ENCODE assay signal across 25 mouse cellular contexts in the genomic region with DNA sequence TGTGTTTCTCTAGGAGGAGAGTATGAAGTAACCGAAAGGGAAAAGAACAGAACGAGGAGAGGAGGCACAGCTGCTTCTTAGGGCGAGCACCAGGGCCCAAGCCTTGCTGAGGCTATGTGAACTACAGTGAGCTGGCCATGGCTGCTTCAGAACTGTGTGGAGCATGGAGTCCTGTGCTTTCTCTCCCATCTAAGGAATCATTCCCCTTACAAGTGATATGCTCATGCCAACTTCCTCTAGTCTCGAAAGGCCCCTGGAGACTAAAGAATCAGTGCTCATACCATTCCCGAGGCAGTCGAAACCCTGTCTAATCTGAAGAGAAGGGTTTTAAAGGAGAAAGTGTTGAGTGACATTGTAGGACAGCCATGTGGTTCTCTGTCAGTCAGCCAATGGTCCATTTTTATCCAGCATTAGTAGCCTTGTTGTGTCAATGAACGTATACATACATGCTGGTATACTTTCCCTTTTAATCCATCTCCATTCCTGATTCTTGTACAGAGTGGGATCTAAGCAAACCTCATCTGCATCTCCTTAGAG. TPM values are rescaled to one million over a fixed set of nuclear protein-coding genes. Genes with fewer than 3 reads are reported as not detected.
"Had no signal": no experiment of that assay in that cellular context is flagged by ENCODE, and none has a peak within 500 bp of the region (broad histone marks: within the 10 kb centered on the region; RNA-seq: fewer than 3 reads in every experiment).

No protein-coding gene starts in this region.

- H3K4me2 ChIP-seq: limb, embryonic 13.5 days; liver, embryonic 12.5 days; liver, embryonic 15.5 days; lung, embryonic 15.5 days; midbrain, embryonic 15.5 days; neural tube, embryonic 12.5 days; neural tube, embryonic 15.5 days had no signal

- H3K9me3 ChIP-seq: limb, embryonic 10.5 days; limb, embryonic 13.5 days; liver, embryonic 12.5 days; liver, embryonic 15.5 days; lung, embryonic 15.5 days; midbrain, embryonic 10.5 days; midbrain, embryonic 15.5 days; neural tube, embryonic 12.5 days; neural tube, embryonic 15.5 days had no signal

- H3K27ac ChIP-seq: kidney, postnatal 0 days; layer of hippocampus, adult 2 months; limb, embryonic 10.5 days; limb, embryonic 13.5 days; liver, embryonic 12.5 days; liver, embryonic 15.5 days; lung, embryonic 15.5 days; midbrain, embryonic 10.5 days; midbrain, embryonic 15.5 days; neural tube, embryonic 12.5 days; neural tube, embryonic 15.5 days; stomach, postnatal 0 days had no signal

- H3K9ac ChIP-seq: limb, embryonic 13.5 days; liver, embryonic 12.5 days; liver, embryonic 15.5 days; lung, embryonic 15.5 days; midbrain, embryonic 15.5 days; neural tube, embryonic 12.5 days; neural tube, embryonic 15.5 days had no signal

- H3K36me3 ChIP-seq: limb, embryonic 10.5 days; limb, embryonic 13.5 days; liver, embryonic 12.5 days; liver, embryonic 15.5 days; lung, embryonic 15.5 days; midbrain, embryonic 10.5 days; midbrain, embryonic 15.5 days; neural tube, embryonic 12.5 days; neural tube, embryonic 15.5 days had no signal

- H3K4me1 ChIP-seq: limb, embryonic 10.5 days; liver, embryonic 12.5 days; liver, embryonic 15.5 days; lung, embryonic 15.5 days; midbrain, embryonic 10.5 days; midbrain, embryonic 15.5 days; neural tube, embryonic 12.5 days; neural tube, embryonic 15.5 days had no signal

- H3K4me3 ChIP-seq: layer of hippocampus, adult 2 months; limb, embryonic 10.5 days; limb, embryonic 13.5 days; liver, embryonic 12.5 days; liver, embryonic 15.5 days; lung, embryonic 15.5 days; megakaryocyte, embryonic 14.5 days; midbrain, embryonic 10.5 days; midbrain, embryonic 15.5 days; neural tube, embryonic 12.5 days; neural tube, embryonic 15.5 days had no signal

- ATAC-seq: liver, embryonic 12.5 days; midbrain, embryonic 15.5 days had no signal

- H3K27me3 ChIP-seq: limb, embryonic 13.5 days; liver, embryonic 12.5 days; liver, embryonic 15.5 days; lung, embryonic 15.5 days; megakaryocyte, embryonic 14.5 days; midbrain, embryonic 15.5 days; neural tube, embryonic 12.5 days; neural tube, embryonic 15.5 days had no signal

- DNase-seq: kidney, postnatal 25 days; layer of hippocampus, adult 9-11 months; liver; lung, adult 18-20 months; lung, postnatal 10 days; lung, postnatal 36 days; right cerebral cortex, adult 18-20 months; right cerebral cortex, postnatal 14 days; right cerebral cortex, postnatal 4 days; thymus, adult 18-20 months; thymus, postnatal 36 days had no signal

RNA-seq across cellular contexts. Expression of a gene that starts 48.2 kb away (rescaled TPM):
- polyA plus RNA-seq: large intestine, adult 2 months; liver, embryonic 15.5 days; midbrain, embryonic 15.5 days had no signal
